Mouse (Mus musculus): ENCODE measurements around the gene Phf10. TPM values are rescaled to one million over a fixed set of nuclear protein-coding genes. Genes with fewer than 3 reads are reported as not detected.
"Not testable (repeated sequence)": the region's sequence is repeated elsewhere in the genome, so short reads cannot be mapped to it uniquely, and the experiment has no call there.

The Phf10 gene
- polyA plus RNA-seq, 1 experiment from 2014 or later = 20.5 TPM

GRCm38 (mm10) chr17:14906611-14907010, 54.5 kb downstream of the Phf10 start:
- H3K36me3 ChIP-seq (ENCODE audit: poor library complexity, severe bottlenecking) = no peaks in the 10 kb centered on the region
- no peaks in the 10 kb centered on the region for H3K9me3 ChIP-seq (replicated peaks)
- H3K27me3 ChIP-seq = no peaks in the 10 kb centered on the region
- no peaks in the 10 kb centered on the region for H3K4me1 ChIP-seq
- no peak overlapping the region for H3K4me3 ChIP-seq
- no peak overlapping the region for H3K9ac ChIP-seq
- H3K27ac ChIP-seq = no peak overlapping the region
- no peak for ATAC-seq
- WGBS = 26% methylated on average over 1 of the region's 1 CpGs
- no peak overlapping the region for H3K4me2 ChIP-seq

- Histone ChIP-seq H3K9ac (no peak overlapping the region), H3K27me3 (no peaks in the 10 kb centered on the region), H3K36me3 (ENCODE audit: poor library complexity, severe bottlenecking) (no peaks in the 10 kb centered on the region), H3K4me3 (no peak overlapping the region), H3K4me1 (no peaks in the 10 kb centered on the region), H3K4me2 (no peak overlapping the region), H3K27ac (no peak overlapping the region), H3K9me3 (replicated peaks) (no peaks in the 10 kb centered on the region)
- 59% methylated on average over 7 of the region's 7 CpGs for WGBS
- peak; percentile 69 for ATAC-seq
These were observed 56.3 kb downstream of the Phf10 start for GRCm38 (mm10) chr17:14904637-14905265.

- Histone ChIP-seq H3K4me3 (no peak overlapping the region), H3K27ac (no peak overlapping the region), H3K9ac (no peak overlapping the region), H3K27me3 (no peaks in the 10 kb centered on the region), H3K4me1 (no peaks in the 10 kb centered on the region), H3K36me3 (ENCODE audit: poor library complexity, severe bottlenecking) (no peaks in the 10 kb centered on the region), H3K4me2 (no peak overlapping the region), H3K9me3 (replicated peaks) (no peaks in the 10 kb centered on the region)
- WGBS = 89% methylated on average over 6 of the region's 6 CpGs
- no peak for ATAC-seq
These were observed 56.9 kb downstream of the Phf10 start for GRCm38 (mm10) chr17:14904206-14904605.

- H3K36me3 ChIP-seq (ENCODE audit: poor library complexity, severe bottlenecking) = no peaks in the 10 kb centered on the region
- WGBS = 82% methylated on average over 3 of the region's 3 CpGs
- H3K4me1 ChIP-seq = no peaks in the 10 kb centered on the region
These were observed 57.9 kb downstream of the Phf10 start for GRCm38 (mm10) chr17:14903212-14903611.

GRCm38 (mm10) chr17:14898972-14899371, 62.1 kb downstream of the Phf10 start:
- no peak overlapping the region for H3K27ac ChIP-seq
- WGBS = 80% methylated on average over 1 of the region's 1 CpGs

More at GRCm38 (mm10) chr17:14903212-14903611, 57.9 kb downstream of the Phf10 start:
- no peak overlapping the region for H3K27ac ChIP-seq
- no peak for ATAC-seq
- no peak overlapping the region for H3K4me3 ChIP-seq
- no peaks in the 10 kb centered on the region for H3K9me3 ChIP-seq (replicated peaks)
- H3K9ac ChIP-seq = no peak overlapping the region
- no peaks in the 10 kb centered on the region for H3K27me3 ChIP-seq
- H3K4me2 ChIP-seq = no peak overlapping the region

GRCm38 (mm10) chr17:14895058-14895457, 66.0 kb downstream of the Phf10 start:
- H3K9me3 ChIP-seq (replicated peaks); H3K27me3 ChIP-seq; H3K27ac ChIP-seq; H3K36me3 ChIP-seq (ENCODE audit: poor library complexity, severe bottlenecking); H3K4me2 ChIP-seq; H3K4me1 ChIP-seq; H3K9ac ChIP-seq; ATAC-seq; H3K4me3 ChIP-seq: not testable (repeated sequence)

More at GRCm38 (mm10) chr17:14898972-14899371, 62.1 kb downstream of the Phf10 start:
- no peaks in the 10 kb centered on the region for H3K4me1 ChIP-seq
- H3K27me3 ChIP-seq = no peaks in the 10 kb centered on the region
- H3K36me3 ChIP-seq (ENCODE audit: poor library complexity, severe bottlenecking) = no peaks in the 10 kb centered on the region
- H3K9ac ChIP-seq = no peak overlapping the region
- H3K9me3 ChIP-seq (replicated peaks) = no peaks in the 10 kb centered on the region
- H3K4me2 ChIP-seq = no peak overlapping the region
- H3K4me3 ChIP-seq = no peak overlapping the region
- no peak for ATAC-seq

Other genes with a start within 250 kb of the Phf10 start
- 7.9 and 8.4 TPM in 2 replicates for gene Wdr27, start 18.1 kb downstream of the Phf10 start, polyA plus RNA-seq (2015; fragmentation: Nextera tagmentation; extraction: Ambion mirVana)
- 28.8 and 31.6 TPM in 2 replicates for gene 1600012H06Rik, start 18.1 kb downstream of the Phf10 start, polyA plus RNA-seq (2015; fragmentation: Nextera tagmentation; extraction: Ambion mirVana)
- gene 9030025P20Rik, start 17.2 kb upstream of the Phf10 start, polyA plus RNA-seq (2015; fragmentation: Nextera tagmentation; extraction: Ambion mirVana) = 12.4 and 15.6 TPM in 2 replicates
- gene Gm3417, start 17.5 kb upstream of the Phf10 start, polyA plus RNA-seq (2015; fragmentation: Nextera tagmentation; extraction: Ambion mirVana) = 1.1 TPM in 1 of 2 replicates, not detected in the other
- 10.4 and 10.6 TPM in 2 replicates for gene Gm3435, start 48.9 kb upstream of the Phf10 start, polyA plus RNA-seq (2015; fragmentation: Nextera tagmentation; extraction: Ambion mirVana)
- gene Ermard, start 79.9 kb upstream of the Phf10 start, polyA plus RNA-seq (2015; fragmentation: Nextera tagmentation; extraction: Ambion mirVana) = 92.7 and 94.3 TPM in 2 replicates
- 0.41 TPM in 1 of 2 replicates, not detected in the other for gene Tcte3, start 80.2 kb upstream of the Phf10 start, polyA plus RNA-seq (2015; fragmentation: Nextera tagmentation; extraction: Ambion mirVana)
- gene Gm3448, start 80.3 kb upstream of the Phf10 start, polyA plus RNA-seq (2015; fragmentation: Nextera tagmentation; extraction: Ambion mirVana) = 5.6 and 7.0 TPM in 2 replicates

Data from forebrain, embryonic 13.5 days (tissue).